Mouse (Mus musculus): ENCODE results near the gene Sppl2b. TPM values are rescaled to one million over a fixed set of nuclear protein-coding genes. Genes with fewer than 3 reads are reported as not detected.

The Sppl2b gene
- polyA plus RNA-seq, 1 experiment from 2014 or later = 28.4 TPM

- Histone ChIP-seq H3K4me2 (ENCODE audit: low read depth, low read length) (no peak overlapping the region), H3K4me3 (ENCODE audit: low read length) (no peak overlapping the region), H3K27ac (ENCODE audit: low read length) (no peak overlapping the region), H3K36me3 (ENCODE audit: control insufficient read depth, insufficient read depth) (peaks cover 16% of the 10 kb centered on the region), H3K27me3 (ENCODE audit: control insufficient read depth, insufficient read depth, low read length) (no peaks in the 10 kb centered on the region), H3K4me1 (ENCODE audit: control insufficient read depth, insufficient read depth, low read length) (peaks cover 19% of the 10 kb centered on the region), H3K9ac (ENCODE audit: low read length) (no peak overlapping the region; the same call in 1 of the 2 replicates), H3K9me3 (replicated peaks; ENCODE audit: control insufficient read depth, low read length) (no peaks in the 10 kb centered on the region)
- 71% methylated on average over 5 of the region's 5 CpGs for WGBS
- no peak for ATAC-seq (replicated peaks; ENCODE audit: extremely low read depth, insufficient read depth, low FRiP score)
These were observed 1.8 kb downstream of the Sppl2b start for GRCm38 (mm10) chr10:80856908-80857307.

GRCm38 (mm10) chr10:80857386-80857785 is 2.3 kb downstream of the Sppl2b start:
- Histone ChIP-seq H3K9ac (ENCODE audit: low read length) (no peak overlapping the region), H3K36me3 (ENCODE audit: control insufficient read depth, insufficient read depth) (peaks cover 16% of the 10 kb centered on the region), H3K9me3 (replicated peaks; ENCODE audit: control insufficient read depth, low read length) (no peaks in the 10 kb centered on the region), H3K4me1 (ENCODE audit: control insufficient read depth, insufficient read depth, low read length) (peaks cover 19% of the 10 kb centered on the region), H3K27ac (ENCODE audit: low read length) (no peak overlapping the region), H3K4me2 (ENCODE audit: low read depth, low read length) (no peak overlapping the region), H3K27me3 (ENCODE audit: control insufficient read depth, insufficient read depth, low read length) (no peaks in the 10 kb centered on the region), H3K4me3 (ENCODE audit: low read length) (no peak overlapping the region)
- 79% methylated on average over 8 of the region's 8 CpGs for WGBS
- no peak for ATAC-seq (replicated peaks; ENCODE audit: extremely low read depth, insufficient read depth, low FRiP score)

- no peak for ATAC-seq (replicated peaks; ENCODE audit: extremely low read depth, insufficient read depth, low FRiP score)
These were observed 2.8 kb downstream of the Sppl2b start for GRCm38 (mm10) chr10:80857848-80858247.

GRCm38 (mm10) chr10:80858350-80858935 is 3.4 kb downstream of the Sppl2b start:
- Histone ChIP-seq H3K27ac (ENCODE audit: low read length) (no peak overlapping the region), H3K36me3 (ENCODE audit: control insufficient read depth, insufficient read depth) (peaks cover 8% of the 10 kb centered on the region; the same call in 1 of the 2 replicates), H3K4me3 (ENCODE audit: low read length) (no peak overlapping the region), H3K4me1 (ENCODE audit: control insufficient read depth, insufficient read depth, low read length) (peaks cover 19% of the 10 kb centered on the region), H3K4me2 (ENCODE audit: low read depth, low read length) (no peak overlapping the region), H3K9ac (ENCODE audit: low read length) (no peak overlapping the region), H3K9me3 (replicated peaks; ENCODE audit: control insufficient read depth, low read length) (no peaks in the 10 kb centered on the region), H3K27me3 (ENCODE audit: control insufficient read depth, insufficient read depth, low read length) (no peaks in the 10 kb centered on the region)
- no peak for ATAC-seq (replicated peaks; ENCODE audit: extremely low read depth, insufficient read depth, low FRiP score)
- WGBS = 71% methylated on average over 7 of the region's 7 CpGs

More at GRCm38 (mm10) chr10:80857848-80858247, 2.8 kb downstream of the Sppl2b start:
- no peak overlapping the region for H3K4me3 ChIP-seq (ENCODE audit: low read length)
- 66% methylated on average over 3 of the region's 3 CpGs for WGBS
- no peak overlapping the region for H3K4me2 ChIP-seq (ENCODE audit: low read depth, low read length)
- H3K27me3 ChIP-seq (ENCODE audit: control insufficient read depth, insufficient read depth, low read length) = no peaks in the 10 kb centered on the region
- peaks cover 13% of the 10 kb centered on the region; the same call in 1 of the 2 replicates for H3K36me3 ChIP-seq (ENCODE audit: control insufficient read depth, insufficient read depth)
- no peaks in the 10 kb centered on the region for H3K9me3 ChIP-seq (replicated peaks; ENCODE audit: control insufficient read depth, low read length)
- no peak overlapping the region for H3K9ac ChIP-seq (ENCODE audit: low read length)
- no peak overlapping the region for H3K27ac ChIP-seq (ENCODE audit: low read length)
- H3K4me1 ChIP-seq (ENCODE audit: control insufficient read depth, insufficient read depth, low read length) = peaks cover 19% of the 10 kb centered on the region

GRCm38 (mm10) chr10:80862305-80862704 is 7.2 kb downstream of the Sppl2b start:
- no peak for ATAC-seq (replicated peaks; ENCODE audit: extremely low read depth, insufficient read depth, low FRiP score)
- Histone ChIP-seq H3K9ac (ENCODE audit: low read length) (no peak overlapping the region), H3K36me3 (ENCODE audit: control insufficient read depth, insufficient read depth) (peaks cover 17% of the 10 kb centered on the region; the same call in 1 of the 2 replicates), H3K9me3 (replicated peaks; ENCODE audit: control insufficient read depth, low read length) (no peaks in the 10 kb centered on the region), H3K4me3 (ENCODE audit: low read length) (no peak overlapping the region), H3K4me1 (ENCODE audit: control insufficient read depth, insufficient read depth, low read length) (no peaks in the 10 kb centered on the region), H3K27ac (ENCODE audit: low read length) (no peak overlapping the region), H3K27me3 (ENCODE audit: control insufficient read depth, insufficient read depth, low read length) (no peaks in the 10 kb centered on the region), H3K4me2 (ENCODE audit: low read depth, low read length) (no peak overlapping the region)
- WGBS = 89% methylated on average over 5 of the region's 5 CpGs

GRCm38 (mm10) chr10:80864446-80864845 is 9.4 kb downstream of the Sppl2b start:
- 92% methylated on average over 16 of the region's 16 CpGs for WGBS
- H3K9ac ChIP-seq (ENCODE audit: low read length) = no peak overlapping the region
- no peak overlapping the region for H3K27ac ChIP-seq (ENCODE audit: low read length)
- H3K4me1 ChIP-seq (ENCODE audit: control insufficient read depth, insufficient read depth, low read length) = no peaks in the 10 kb centered on the region
- H3K4me3 ChIP-seq (ENCODE audit: low read length) = no peak overlapping the region
- peaks cover 20% of the 10 kb centered on the region; the same call in 1 of the 2 replicates for H3K36me3 ChIP-seq (ENCODE audit: control insufficient read depth, insufficient read depth)
- no peaks in the 10 kb centered on the region for H3K27me3 ChIP-seq (ENCODE audit: control insufficient read depth, insufficient read depth, low read length)
- ATAC-seq (replicated peaks; ENCODE audit: extremely low read depth, insufficient read depth, low FRiP score) = no peak
- no peak overlapping the region for H3K4me2 ChIP-seq (ENCODE audit: low read depth, low read length)
- no peaks in the 10 kb centered on the region for H3K9me3 ChIP-seq (replicated peaks; ENCODE audit: control insufficient read depth, low read length)

- no peaks in the 10 kb centered on the region for H3K4me1 ChIP-seq (ENCODE audit: control insufficient read depth, insufficient read depth, low read length)
- H3K9ac ChIP-seq (ENCODE audit: low read length) = no peak overlapping the region
- no peak for ATAC-seq (replicated peaks; ENCODE audit: extremely low read depth, insufficient read depth, low FRiP score)
- no peaks in the 10 kb centered on the region for H3K27me3 ChIP-seq (ENCODE audit: control insufficient read depth, insufficient read depth, low read length)
- no peak overlapping the region for H3K4me3 ChIP-seq (ENCODE audit: low read length)
- H3K4me2 ChIP-seq (ENCODE audit: low read depth, low read length) = no peak overlapping the region
- peaks cover 3% of the 10 kb centered on the region; the same call in 1 of the 2 replicates for H3K36me3 ChIP-seq (ENCODE audit: control insufficient read depth, insufficient read depth)
- WGBS = 80% methylated on average over 3 of the region's 6 CpGs
- H3K9me3 ChIP-seq (replicated peaks; ENCODE audit: control insufficient read depth, low read length) = no peaks in the 10 kb centered on the region
- H3K27ac ChIP-seq (ENCODE audit: low read length) = no peak overlapping the region
These were observed 15.9 kb downstream of the Sppl2b start for GRCm38 (mm10) chr10:80870993-80871392.

GRCm38 (mm10) chr10:80871581-80871980 is 16.5 kb downstream of the Sppl2b start, which contains the start of gene Tmprss9:
Tmprss9 (plus strand) TSS chr10:80871848.
- H3K4me2 ChIP-seq (ENCODE audit: low read depth, low read length) = no peak within 1 kb of the TSS
- no peak for ATAC-seq (replicated peaks; ENCODE audit: extremely low read depth, insufficient read depth, low FRiP score)
- no peak within 1 kb of the TSS for H3K4me3 ChIP-seq (ENCODE audit: low read length)
- 22% methylated on average over 9 of the region's 9 CpGs for WGBS
- no peak within 1 kb of the TSS for H3K27ac ChIP-seq (ENCODE audit: low read length)
- H3K27me3 ChIP-seq (ENCODE audit: control insufficient read depth, insufficient read depth, low read length) = no peaks in the 10 kb centered on the region
- H3K36me3 ChIP-seq (ENCODE audit: control insufficient read depth, insufficient read depth) = peaks cover 3% of the 10 kb centered on the region; the same call in 1 of the 2 replicates
- H3K9ac ChIP-seq (ENCODE audit: low read length) = no peak within 1 kb of the TSS
- peaks cover under 1% of the 10 kb centered on the region; the same call in 1 of the 2 replicates for H3K4me1 ChIP-seq (ENCODE audit: control insufficient read depth, insufficient read depth, low read length)
- no peaks in the 10 kb centered on the region for H3K9me3 ChIP-seq (replicated peaks; ENCODE audit: control insufficient read depth, low read length)

GRCm38 (mm10) chr10:80874035-80874434 is 19.0 kb downstream of the Sppl2b start:
- no peak for ATAC-seq (replicated peaks; ENCODE audit: extremely low read depth, insufficient read depth, low FRiP score)

More at GRCm38 (mm10) chr10:80874035-80874434, 19.0 kb downstream of the Sppl2b start:
- H3K9ac ChIP-seq (ENCODE audit: low read length) = no peak overlapping the region
- no peak overlapping the region for H3K4me2 ChIP-seq (ENCODE audit: low read depth, low read length)
- H3K4me3 ChIP-seq (ENCODE audit: low read length) = no peak overlapping the region
- H3K27ac ChIP-seq (ENCODE audit: low read length) = no peak overlapping the region
- no peaks in the 10 kb centered on the region for H3K36me3 ChIP-seq (ENCODE audit: control insufficient read depth, insufficient read depth)
- no peaks in the 10 kb centered on the region for H3K9me3 ChIP-seq (replicated peaks; ENCODE audit: control insufficient read depth, low read length)
- 77% methylated on average over 9 of the region's 9 CpGs for WGBS
- H3K4me1 ChIP-seq (ENCODE audit: control insufficient read depth, insufficient read depth, low read length) = peaks cover 7% of the 10 kb centered on the region
- H3K27me3 ChIP-seq (ENCODE audit: control insufficient read depth, insufficient read depth, low read length) = no peaks in the 10 kb centered on the region
